Mouse (Mus musculus): ENCODE measurements around the gene Cnnm2. TPM values are rescaled to one million over a fixed set of nuclear protein-coding genes. Genes with fewer than 3 reads are reported as not detected.

The Cnnm2 gene
- 1.9 and 2.1 TPM in 2 replicates for polyA plus RNA-seq (2015; fragmentation: Nextera tagmentation; extraction: Ambion mirVana)

- H3K27me3 ChIP-seq (replicated peaks; ENCODE audit: control insufficient read depth, insufficient read depth, low read length) = peaks cover 10% of the 10 kb centered on the region
- under 1% methylated on average over 59 of the region's 59 CpGs for WGBS
- peak within 1 kb of the TSS; percentile 57 for H3K27ac ChIP-seq (ENCODE audit: low read length)
- peak within 1 kb of the TSS; percentile 100 for H3K4me2 ChIP-seq (ENCODE audit: low read depth, low read length)
- peak within 1 kb of the TSS; percentile 82 for H3K9ac ChIP-seq (ENCODE audit: low read depth, low read length)
- peak; percentile 97 for ATAC-seq
- no peaks in the 10 kb centered on the region for H3K9me3 ChIP-seq (ENCODE audit: control insufficient read depth, low read length)
- peaks cover 12% of the 10 kb centered on the region for H3K4me1 ChIP-seq (ENCODE audit: control insufficient read depth, insufficient read depth, low read length)
- H3K36me3 ChIP-seq (ENCODE audit: control insufficient read depth, insufficient read depth, low read length) = no peaks in the 10 kb centered on the region
- H3K4me3 ChIP-seq (ENCODE audit: low read length) = peak within 1 kb of the TSS; percentile 97
Observed at GRCm38 (mm10) chr19:46761247-46761946, at the start of gene Cnnm2. Cnnm2 (plus strand) TSS chr19:46761596.

- H3K4me2 ChIP-seq (ENCODE audit: low read depth, low read length) = no peak overlapping the region
- ATAC-seq = no peak
- 79% methylated on average over 8 of the region's 8 CpGs for WGBS
Observed at GRCm38 (mm10) chr19:46714234-46714633, 47.2 kb upstream of the Cnnm2 start.

GRCm38 (mm10) chr19:46715016-46715415 lies 46.4 kb upstream of the Cnnm2 start:
- no peak overlapping the region for H3K27ac ChIP-seq (ENCODE audit: low read length)
- H3K4me2 ChIP-seq (ENCODE audit: low read depth, low read length) = no peak overlapping the region
- WGBS = 87% methylated on average over 8 of the region's 8 CpGs
- H3K9ac ChIP-seq (ENCODE audit: low read depth, low read length) = no peak overlapping the region
- H3K4me1 ChIP-seq (ENCODE audit: control insufficient read depth, insufficient read depth, low read length) = no peaks in the 10 kb centered on the region
- H3K36me3 ChIP-seq (ENCODE audit: control insufficient read depth, insufficient read depth, low read length) = peaks cover 5% of the 10 kb centered on the region; the same call in 1 of the 2 replicates
- no peak overlapping the region for H3K4me3 ChIP-seq (ENCODE audit: low read length)
- no peak for ATAC-seq
- H3K27me3 ChIP-seq (replicated peaks; ENCODE audit: control insufficient read depth, insufficient read depth, low read length) = no peaks in the 10 kb centered on the region
- H3K9me3 ChIP-seq (ENCODE audit: control insufficient read depth, low read length) = peaks cover 5% of the 10 kb centered on the region; the same call in 1 of the 2 replicates

More at GRCm38 (mm10) chr19:46714234-46714633, 47.2 kb upstream of the Cnnm2 start:
- H3K4me3 ChIP-seq (ENCODE audit: low read length) = no peak overlapping the region
- H3K27me3 ChIP-seq (replicated peaks; ENCODE audit: control insufficient read depth, insufficient read depth, low read length) = no peaks in the 10 kb centered on the region
- no peak overlapping the region for H3K9ac ChIP-seq (ENCODE audit: low read depth, low read length)
- H3K27ac ChIP-seq (ENCODE audit: low read length) = no peak overlapping the region
- no peaks in the 10 kb centered on the region for H3K4me1 ChIP-seq (ENCODE audit: control insufficient read depth, insufficient read depth, low read length)
- peaks cover 5% of the 10 kb centered on the region; the same call in 1 of the 2 replicates for H3K36me3 ChIP-seq (ENCODE audit: control insufficient read depth, insufficient read depth, low read length)
- peaks cover 5% of the 10 kb centered on the region; the same call in 1 of the 2 replicates for H3K9me3 ChIP-seq (ENCODE audit: control insufficient read depth, low read length)

- no peak for ATAC-seq
- no peak overlapping the region for H3K4me3 ChIP-seq (ENCODE audit: low read length)
- H3K4me2 ChIP-seq (ENCODE audit: low read depth, low read length) = no peak overlapping the region
- peaks cover 8% of the 10 kb centered on the region; the same call in 1 of the 2 replicates for H3K36me3 ChIP-seq (ENCODE audit: control insufficient read depth, insufficient read depth, low read length)
- H3K27ac ChIP-seq (ENCODE audit: low read length) = no peak overlapping the region
- H3K9me3 ChIP-seq (ENCODE audit: control insufficient read depth, low read length) = peaks cover 5% of the 10 kb centered on the region; the same call in 1 of the 2 replicates
- no peak overlapping the region for H3K9ac ChIP-seq (ENCODE audit: low read depth, low read length)
- H3K4me1 ChIP-seq (ENCODE audit: control insufficient read depth, insufficient read depth, low read length) = no peaks in the 10 kb centered on the region
- WGBS = 81% methylated on average over 4 of the region's 4 CpGs
- no peaks in the 10 kb centered on the region for H3K27me3 ChIP-seq (replicated peaks; ENCODE audit: control insufficient read depth, insufficient read depth, low read length)
Observed at GRCm38 (mm10) chr19:46718150-46718549, 43.2 kb upstream of the Cnnm2 start.

GRCm38 (mm10) chr19:46724411-46724810 lies 37.0 kb upstream of the Cnnm2 start:
- no peak overlapping the region for H3K4me2 ChIP-seq (ENCODE audit: low read depth, low read length)
- peaks cover 13% of the 10 kb centered on the region; the same call in 1 of the 2 replicates for H3K36me3 ChIP-seq (ENCODE audit: control insufficient read depth, insufficient read depth, low read length)
- peaks cover 3% of the 10 kb centered on the region; the same call in 1 of the 2 replicates for H3K4me1 ChIP-seq (ENCODE audit: control insufficient read depth, insufficient read depth, low read length)
- no peak overlapping the region for H3K27ac ChIP-seq (ENCODE audit: low read length)
- H3K4me3 ChIP-seq (ENCODE audit: low read length) = no peak overlapping the region
- ATAC-seq = no peak
- WGBS = 70% methylated on average over 11 of the region's 11 CpGs
- no peak overlapping the region for H3K9ac ChIP-seq (ENCODE audit: low read depth, low read length)
- H3K27me3 ChIP-seq (replicated peaks; ENCODE audit: control insufficient read depth, insufficient read depth, low read length) = no peaks in the 10 kb centered on the region
- H3K9me3 ChIP-seq (ENCODE audit: control insufficient read depth, low read length) = no peaks in the 10 kb centered on the region

- WGBS = 96% methylated on average over 8 of the region's 8 CpGs
- H3K27me3 ChIP-seq (replicated peaks; ENCODE audit: control insufficient read depth, insufficient read depth, low read length) = no peaks in the 10 kb centered on the region
- H3K4me1 ChIP-seq (ENCODE audit: control insufficient read depth, insufficient read depth, low read length) = peaks cover 3% of the 10 kb centered on the region; the same call in 1 of the 2 replicates
- peaks cover 10% of the 10 kb centered on the region; the same call in 1 of the 2 replicates for H3K36me3 ChIP-seq (ENCODE audit: control insufficient read depth, insufficient read depth, low read length)
- no peak overlapping the region for H3K4me3 ChIP-seq (ENCODE audit: low read length)
- ATAC-seq = no peak
- no peak overlapping the region for H3K9ac ChIP-seq (ENCODE audit: low read depth, low read length)
- H3K4me2 ChIP-seq (ENCODE audit: low read depth, low read length) = no peak overlapping the region
- no peaks in the 10 kb centered on the region for H3K9me3 ChIP-seq (ENCODE audit: control insufficient read depth, low read length)
- no peak overlapping the region for H3K27ac ChIP-seq (ENCODE audit: low read length)
Observed at GRCm38 (mm10) chr19:46726142-46726541, 35.3 kb upstream of the Cnnm2 start.

- Histone ChIP-seq H3K9me3 (ENCODE audit: control insufficient read depth, low read length) (no peaks in the 10 kb centered on the region), H3K27ac (ENCODE audit: low read length) (no peak overlapping the region), H3K36me3 (ENCODE audit: control insufficient read depth, insufficient read depth, low read length) (peaks cover 10% of the 10 kb centered on the region; the same call in 1 of the 2 replicates), H3K4me3 (ENCODE audit: low read length) (no peak overlapping the region), H3K9ac (ENCODE audit: low read depth, low read length) (no peak overlapping the region), H3K4me1 (ENCODE audit: control insufficient read depth, insufficient read depth, low read length) (peaks cover 3% of the 10 kb centered on the region; the same call in 1 of the 2 replicates), H3K4me2 (ENCODE audit: low read depth, low read length) (no peak overlapping the region; the same call in 1 of the 2 replicates), H3K27me3 (replicated peaks; ENCODE audit: control insufficient read depth, insufficient read depth, low read length) (no peaks in the 10 kb centered on the region)
- WGBS = 44% methylated on average over 8 of the region's 8 CpGs
- no peak for ATAC-seq
Observed at GRCm38 (mm10) chr19:46727140-46727736, 34.2 kb upstream of the Cnnm2 start.

GRCm38 (mm10) chr19:46727945-46728540 lies 33.4 kb upstream of the Cnnm2 start:
- Histone ChIP-seq H3K4me2 (ENCODE audit: low read depth, low read length) (no peak overlapping the region), H3K36me3 (ENCODE audit: control insufficient read depth, insufficient read depth, low read length) (peaks cover 10% of the 10 kb centered on the region; the same call in 1 of the 2 replicates), H3K4me3 (ENCODE audit: low read length) (no peak overlapping the region), H3K9me3 (ENCODE audit: control insufficient read depth, low read length) (no peaks in the 10 kb centered on the region), H3K27me3 (replicated peaks; ENCODE audit: control insufficient read depth, insufficient read depth, low read length) (no peaks in the 10 kb centered on the region), H3K27ac (ENCODE audit: low read length) (no peak overlapping the region), H3K4me1 (ENCODE audit: control insufficient read depth, insufficient read depth, low read length) (peaks cover 3% of the 10 kb centered on the region; the same call in 1 of the 2 replicates), H3K9ac (ENCODE audit: low read depth, low read length) (no peak overlapping the region)
- ATAC-seq = peak; percentile 73
- 42% methylated on average over 11 of the region's 11 CpGs for WGBS

GRCm38 (mm10) chr19:46728909-46729308 lies 32.5 kb upstream of the Cnnm2 start:
- 68% methylated on average over 3 of the region's 3 CpGs for WGBS
- no peak overlapping the region for H3K27ac ChIP-seq (ENCODE audit: low read length)
- peaks cover 3% of the 10 kb centered on the region; the same call in 1 of the 2 replicates for H3K4me1 ChIP-seq (ENCODE audit: control insufficient read depth, insufficient read depth, low read length)
- H3K36me3 ChIP-seq (ENCODE audit: control insufficient read depth, insufficient read depth, low read length) = peaks cover 10% of the 10 kb centered on the region; the same call in 1 of the 2 replicates
- no peak overlapping the region for H3K9ac ChIP-seq (ENCODE audit: low read depth, low read length)
- no peak overlapping the region for H3K4me2 ChIP-seq (ENCODE audit: low read depth, low read length)
- no peak for ATAC-seq
- no peaks in the 10 kb centered on the region for H3K27me3 ChIP-seq (replicated peaks; ENCODE audit: control insufficient read depth, insufficient read depth, low read length)
- H3K4me3 ChIP-seq (ENCODE audit: low read length) = no peak overlapping the region
- no peaks in the 10 kb centered on the region for H3K9me3 ChIP-seq (ENCODE audit: control insufficient read depth, low read length)
